Mouse (Mus musculus): ENCODE measurements around the gene Rad9b.

GRCm38 (mm10) chr5:122354492-122355067 lies 547 bp upstream of the Rad9b start:
- TF ChIP-seq CTCF (conservative IDR thresholded peaks at IDR 0.05; ENCODE audit: insufficient read depth, insufficient read length, low read depth, low read length) = no peak
- peak; percentile 32 for TF ChIP-seq POLR2A (IDR thresholded peaks at IDR 0.05; ENCODE audit: low read depth, low read length)

All from kidney, adult 2 months (tissue).